26 mouse cellular contexts compared by ENCODE assay signal in the genomic region with DNA sequence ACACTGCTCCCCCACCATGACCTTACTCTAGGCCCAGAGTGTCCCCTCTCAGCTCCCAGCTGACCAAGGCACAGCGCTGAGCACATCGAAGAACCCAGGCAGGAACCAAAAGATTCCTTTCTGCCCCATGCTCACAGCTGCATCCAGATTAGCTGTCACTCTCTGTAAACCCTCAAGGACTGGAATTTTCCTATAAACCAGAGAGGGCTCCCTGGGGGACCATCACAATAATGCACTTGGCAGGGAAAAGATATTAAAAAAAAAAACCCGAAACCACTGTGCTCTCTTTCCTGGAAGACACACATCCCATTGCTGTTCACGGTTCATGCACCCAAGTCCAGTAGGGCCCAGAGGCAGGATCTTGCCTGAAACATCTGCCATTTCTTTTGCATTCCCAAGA. TPM values are rescaled to one million over a fixed set of nuclear protein-coding genes. Genes with fewer than 3 reads are reported as not detected.
DNase-seq lines count a peak whose midpoint lies in the region; ATAC-seq and TF ChIP-seq lines count a peak whose summit lies in the region.
"Had no signal": no experiment of that assay in that cellular context is flagged by ENCODE, and none has a peak within 500 bp of the region (broad histone marks: within the 10 kb centered on the region; RNA-seq: fewer than 3 reads in every experiment).

No protein-coding gene starts in this region.

- H3K36me3 ChIP-seq in kidney, embryonic 14.5 days (ENCODE audit: control insufficient read depth, insufficient read depth, low read length) = no peaks in the 10 kb centered on the region
- H3K36me3 ChIP-seq in lung, embryonic 14.5 days (ENCODE audit: insufficient read depth) = no peaks in the 10 kb centered on the region
- H3K36me3 ChIP-seq: heart, embryonic 13.5 days; midbrain, embryonic 10.5 days; midbrain, embryonic 15.5 days had no signal

- H3K4me2 ChIP-seq in kidney, embryonic 14.5 days (replicated peaks; ENCODE audit: low read depth, low read length) = no peak overlapping the region
- H3K4me2 ChIP-seq in lung, embryonic 14.5 days = no peak overlapping the region
- H3K4me2 ChIP-seq: forebrain, embryonic 13.5 days; heart, embryonic 13.5 days; hindbrain, embryonic 14.5 days; midbrain, embryonic 15.5 days had no signal

- H3K27ac ChIP-seq in kidney, embryonic 14.5 days (ENCODE audit: low read depth, low read length) = no peak overlapping the region
- no peak overlapping the region for H3K27ac ChIP-seq in lung, embryonic 14.5 days (ENCODE audit: low read depth)
- H3K27ac ChIP-seq: forebrain, embryonic 13.5 days; heart, embryonic 13.5 days; hindbrain, embryonic 14.5 days; liver, embryonic 14.5 days; midbrain, embryonic 10.5 days; midbrain, embryonic 15.5 days; stomach, postnatal 0 days had no signal

- no peak for ATAC-seq in kidney, embryonic 14.5 days (ENCODE audit: low FRiP score, low TSS enrichment)
- ATAC-seq in lung, embryonic 14.5 days (ENCODE audit: insufficient read depth) = no peak
- ATAC-seq: CD4-positive, CD25-positive, alpha-beta regulatory T cell, adult 4 months; forebrain, embryonic 13.5 days; intestine, postnatal 0 days; midbrain, embryonic 15.5 days had no signal

- no peaks in the 10 kb centered on the region for H3K27me3 ChIP-seq in kidney, embryonic 14.5 days (ENCODE audit: control insufficient read depth, insufficient read depth, low read length)
- no peaks in the 10 kb centered on the region for H3K27me3 ChIP-seq in lung, embryonic 14.5 days (ENCODE audit: insufficient read depth, low read length)
- H3K27me3 ChIP-seq: forebrain, embryonic 13.5 days; heart, embryonic 13.5 days; midbrain, embryonic 15.5 days had no signal

- no peaks in the 10 kb centered on the region for H3K4me1 ChIP-seq in kidney, embryonic 14.5 days (ENCODE audit: control insufficient read depth, insufficient read depth, low read length)
- no peaks in the 10 kb centered on the region for H3K4me1 ChIP-seq in lung, embryonic 14.5 days (ENCODE audit: insufficient read depth)

- peak; percentile 23 for DNase-seq in adrenal gland, adult 2 months
- no peak for DNase-seq in adrenal gland, postnatal 25 days
- peak; percentile 8 for DNase-seq in kidney, adult 18-20 months
- peak; percentile 20 for DNase-seq in lung, embryonic 14.5 days
- DNase-seq in lung, postnatal 25 days (ENCODE audit: low spot score) = no peak
- DNase-seq in urinary bladder, adult 18-20 months (ENCODE audit: low spot score in 2 of 2) = no peak
- DNase-seq: cerebellum, adult 18-20 months; cerebellum, postnatal 36 days; gastrocnemius, postnatal 10 days; heart, postnatal 10 days; liver; lung, adult 2 months; lung, postnatal 14 days; spleen, adult 18-20 months; thymus, adult 18-20 months; thymus, postnatal 36 days had no signal

- no peaks in the 10 kb centered on the region for H3K9me3 ChIP-seq in kidney, embryonic 14.5 days (ENCODE audit: control insufficient read depth, low read length)
- no peaks in the 10 kb centered on the region for H3K9me3 ChIP-seq in lung, embryonic 14.5 days (ENCODE audit: low read depth, low read length)
- H3K9me3 ChIP-seq: forebrain, embryonic 13.5 days; heart, embryonic 13.5 days; midbrain, embryonic 10.5 days; midbrain, embryonic 15.5 days had no signal

- no peak overlapping the region for H3K9ac ChIP-seq in kidney, embryonic 14.5 days (ENCODE audit: low read depth, low read length)
- no peak overlapping the region for H3K9ac ChIP-seq in lung, embryonic 14.5 days
- H3K9ac ChIP-seq: forebrain, embryonic 13.5 days; heart, embryonic 13.5 days; hindbrain, embryonic 14.5 days; liver, embryonic 14.5 days; midbrain, embryonic 15.5 days had no signal

- WGBS in kidney, embryonic 14.5 days = 55% methylated on average over 4 of the region's 4 CpGs
- WGBS in lung, embryonic 14.5 days = 54% methylated on average over 4 of the region's 4 CpGs

- no peak for TF ChIP-seq CTCF in lung, embryonic 14.5 days (IDR thresholded peaks at IDR 0.05; ENCODE audit: low read depth)

- no peak overlapping the region for H3K4me3 ChIP-seq in kidney, embryonic 14.5 days (ENCODE audit: low read length)
- H3K4me3 ChIP-seq in lung, embryonic 14.5 days (ENCODE audit: low read depth, low read length) = no peak overlapping the region
- H3K4me3 ChIP-seq: forebrain, embryonic 13.5 days; heart, embryonic 13.5 days; midbrain, embryonic 10.5 days; midbrain, embryonic 15.5 days had no signal

RNA-seq across cellular contexts. Expression of a gene that starts 31.4 kb away (rescaled TPM):
- total RNA-seq in adrenal gland, adult 2 months (2021) = 1 to 10 TPM; 4.3 to 6.0 TPM
- polyA plus RNA-seq in adrenal gland, adult 2 months (2012; rRNA removed) = 2.5 and 2.8 TPM in 2 replicates
- 3.7 and 4.9 TPM in 2 replicates for total RNA-seq in adrenal gland, postnatal 25 days (2021)
- polyA plus RNA-seq in kidney, embryonic 14.5 days (2014; fragmentation: Nextera tagmentation; extraction: Ambion mirVana) = 1.4 and 2.3 TPM in 2 replicates
- 1.4 and 1.5 TPM in 2 replicates for polyA plus RNA-seq in lung, embryonic 14.5 days (2014; fragmentation: Nextera tagmentation; extraction: Ambion mirVana)

RNA-seq across cellular contexts. Expression of a gene that starts 33.3 kb away (rescaled TPM):
- 10 to 100 TPM; 59.8 to 61.8 TPM for total RNA-seq in adrenal gland, adult 2 months (2021)
- polyA plus RNA-seq in adrenal gland, adult 2 months (2012; rRNA removed) = 21.7 and 23.2 TPM in 2 replicates
- 52.6 and 68.3 TPM in 2 replicates for total RNA-seq in adrenal gland, postnatal 25 days (2021)
- polyA plus RNA-seq in kidney, embryonic 14.5 days (2014; fragmentation: Nextera tagmentation; extraction: Ambion mirVana) = 19.0 and 31.0 TPM in 2 replicates
- 30.7 and 33.8 TPM in 2 replicates for polyA plus RNA-seq in lung, embryonic 14.5 days (2014; fragmentation: Nextera tagmentation; extraction: Ambion mirVana)

Comparison
In these comparisons a context has a peak if more than half of its experiments do, and no peak if none do; other contexts are left out.
1. DNase-seq: peak in adrenal gland, adult 2 months (single experiment), kidney, adult 18-20 months (single experiment) and lung, embryonic 14.5 days (single experiment); none in adrenal gland, postnatal 25 days (single experiment), lung, postnatal 25 days (single experiment) and urinary bladder, adult 18-20 months (0 of 2).